Mouse (Mus musculus): ENCODE data around the gene Cnmd. TPM values are rescaled to one million over a fixed set of nuclear protein-coding genes. Genes with fewer than 3 reads are reported as not detected.

The Cnmd gene
- total RNA-seq (2012; rRNA removed) = not detected in 2 replicates
- not detected in 2 replicates for total RNA-seq (2014; rRNA removed)
- not detected in 2 replicates for polyA plus RNA-seq (2012; ENCODE audit: insufficient read length, low read depth)

GRCm38 (mm10) chr14:79662001-79662400 is at the start of gene Cnmd:
Gene Cnmd, minus strand, starts transcription at chr14:79662170.
- dilution Hi-C loops (cut with MboI; ENCODE audit: extremely low pct_ligation_motif_present, extremely low pct_unique_long_range_greater_than_20kb, low sequenced_read_pairs) (no loop called here), in situ Hi-C loops (cut with MboI; ENCODE audit: low pct_ligation_motif_present, low pct_unique_long_range_greater_than_20kb, low sequenced_read_pairs) (no loop called here)
- H3K4me1 ChIP-seq (ENCODE audit: control insufficient read depth in 1 of 2, insufficient read depth in 2 of 2) = peaks cover 4 to 6% of the 10 kb centered on the region in 2 experiments; a peak in 2 of 4 replicates
- no peaks in the 10 kb centered on the region for H3K9me3 ChIP-seq (replicated peaks; ENCODE audit: low read length)
- TF ChIP-seq CTCF (conservative IDR thresholded peaks at IDR 0.05 in 1 of 2, IDR thresholded peaks at IDR 0.05 in 1 of 2; ENCODE audit: low read depth in 2 of 2, low read length in 2 of 2) (no peak), ELF1 (IDR thresholded peaks at IDR 0.05; ENCODE audit: low read depth, low read length) (no peak), MAZ (IDR thresholded peaks at IDR 0.05; ENCODE audit: low read depth, low read length) (no peak), ZMIZ1 (IDR thresholded peaks at IDR 0.05; ENCODE audit: low read depth, low read length) (no peak), JUN (IDR thresholded peaks at IDR 0.05; ENCODE audit: insufficient read depth, low read depth, low read length) (no peak), NRF1 (IDR thresholded peaks at IDR 0.05; ENCODE audit: low read depth, low read length) (no peak), HCFC1 (IDR thresholded peaks at IDR 0.05; ENCODE audit: low read depth, low read length) (no peak), USF2 (conservative IDR thresholded peaks at IDR 0.05; ENCODE audit: low read depth, low read length) (no peak), SMC3 (IDR thresholded peaks at IDR 0.05; ENCODE audit: low read depth, low read length) (no peak), TCF12 (IDR thresholded peaks at IDR 0.05; ENCODE audit: low read depth, low read length) (no peak), ZNF384 (IDR thresholded peaks at IDR 0.05; ENCODE audit: low read depth, low read length) (no peak), EP300 (IDR thresholded peaks at IDR 0.05; ENCODE audit: low read length) (no peak), MYC (IDR thresholded peaks at IDR 0.05; ENCODE audit: low read depth, low read length) (no peak), MAFK (IDR thresholded peaks at IDR 0.05; ENCODE audit: insufficient replicate concordance, low read length) (no peak), NELFE (IDR thresholded peaks at IDR 0.05; ENCODE audit: low read depth, low read length) (no peak)
- H3K27me3 ChIP-seq (replicated peaks) = no peaks in the 10 kb centered on the region
- no peak for DNase-seq (ENCODE audit: extremely low read depth)
- H3K79me2 ChIP-seq (replicated peaks; ENCODE audit: control insufficient read depth, extremely low read depth, insufficient read depth, poor library complexity, severe bottlenecking) = no peaks in the 10 kb centered on the region
- H3K27ac ChIP-seq (ENCODE audit: insufficient read depth, low read depth) = no peak within 1 kb of the TSS
- peak within 1 kb of the TSS in 2 of 3 experiments; percentile 46 to 53 for H3K4me3 ChIP-seq (replicated peaks in 1 of 3; ENCODE audit: low read depth in 2 of 3, low read length in 2 of 3, poor library complexity in 1 of 3)
- H3K9ac ChIP-seq (ENCODE audit: insufficient read depth, low read depth) = peak within 1 kb of the TSS; percentile 15; the same call in 1 of the 2 replicates
- H3K4me2 ChIP-seq (ENCODE audit: insufficient read depth, low read depth, poor library complexity, severe bottlenecking) = peak within 1 kb of the TSS; percentile 80
- H3K36me3 ChIP-seq (replicated peaks in 1 of 2; ENCODE audit: control insufficient read depth in 1 of 2, insufficient read depth in 1 of 2, low read length in 1 of 2) = no peaks in the 10 kb centered on the region

GRCm38 (mm10) chr14:79711301-79711700 is 49.3 kb upstream of the Cnmd start:
- Histone ChIP-seq H3K9ac (ENCODE audit: insufficient read depth, low read depth) (no peak overlapping the region), H3K4me1 (ENCODE audit: control insufficient read depth in 1 of 2, insufficient read depth in 2 of 2) (no peaks in the 10 kb centered on the region), H3K79me2 (replicated peaks; ENCODE audit: control insufficient read depth, extremely low read depth, insufficient read depth, poor library complexity, severe bottlenecking) (no peaks in the 10 kb centered on the region), H3K9me3 (replicated peaks; ENCODE audit: low read length) (no peaks in the 10 kb centered on the region), H3K4me3 (replicated peaks in 1 of 3; ENCODE audit: low read depth in 2 of 3, low read length in 2 of 3, poor library complexity in 1 of 3) (no peak overlapping the region), H3K27me3 (replicated peaks) (no peaks in the 10 kb centered on the region), H3K4me2 (ENCODE audit: insufficient read depth, low read depth, poor library complexity, severe bottlenecking) (no peak overlapping the region), H3K27ac (ENCODE audit: insufficient read depth, low read depth) (no peak overlapping the region), H3K36me3 (replicated peaks in 1 of 2; ENCODE audit: control insufficient read depth in 1 of 2, insufficient read depth in 1 of 2, low read length in 1 of 2) (no peaks in the 10 kb centered on the region)
- no peak for TF ChIP-seq GABPA (IDR thresholded peaks at IDR 0.05; ENCODE audit: insufficient replicate concordance, low read depth, low read length)
- no peak for TF ChIP-seq MAFK (IDR thresholded peaks at IDR 0.05; ENCODE audit: insufficient replicate concordance, low read length)
- TF ChIP-seq CHD1 (IDR thresholded peaks at IDR 0.05; ENCODE audit: low read depth, low read length) = no peak
- TF ChIP-seq TCF12 (IDR thresholded peaks at IDR 0.05; ENCODE audit: low read depth, low read length) = no peak
- TF ChIP-seq NRF1 (IDR thresholded peaks at IDR 0.05; ENCODE audit: low read depth, low read length) = no peak
- TF ChIP-seq BHLHE40 (IDR thresholded peaks at IDR 0.05; ENCODE audit: low read depth, low read length) = no peak
- TF ChIP-seq SMC3 (IDR thresholded peaks at IDR 0.05; ENCODE audit: low read depth, low read length) = no peak
- no peak for TF ChIP-seq HCFC1 (IDR thresholded peaks at IDR 0.05; ENCODE audit: low read depth, low read length)
- TF ChIP-seq SIN3A (IDR thresholded peaks at IDR 0.05; ENCODE audit: low read length) = no peak
- dilution Hi-C loops (cut with MboI; ENCODE audit: extremely low pct_ligation_motif_present, extremely low pct_unique_long_range_greater_than_20kb, low sequenced_read_pairs) (no loop called here), in situ Hi-C loops (cut with MboI; ENCODE audit: low pct_ligation_motif_present, low pct_unique_long_range_greater_than_20kb, low sequenced_read_pairs) (no loop called here)
- no peak for DNase-seq (ENCODE audit: extremely low read depth)
